Mouse (Mus musculus) spleen, adult 2 months (tissue): ENCODE measurements around the gene Osbpl3. TPM values are rescaled to one million over a fixed set of nuclear protein-coding genes. Genes with fewer than 3 reads are reported as not detected.

Experiments
- DNase-seq, 2 experiments: peaks; one replicate each; pipeline versions ENCODE4 v3.0.0 to v3.0.0-alpha.2; 2012 to 2021; ENCODE audit warnings: low spot score in 2 of 2, low read depth in 1 of 2
- H3K27ac ChIP-seq: fragments of 200-500 bp; 2 replicates; pipeline ENCODE4 v1.5.1; 2012; ENCODE audit warnings: low read length, inconsistent platforms; ENCODE audit not compliant: insufficient read depth
- H3K27me3 ChIP-seq: fragments of 200-500 bp; 2 replicates; pipeline ENCODE4 v1.6.1; 2012; ENCODE audit warnings: mild to moderate bottlenecking, moderate library complexity, low read length, inconsistent platforms; ENCODE audit not compliant: control insufficient read depth, insufficient read depth
- H3K36me3 ChIP-seq: fragments of 200-500 bp; 2 replicates; pipeline ENCODE4 v1.6.1; 2012; ENCODE audit warnings: mild to moderate bottlenecking, low read length, inconsistent platforms; ENCODE audit not compliant: control insufficient read depth, insufficient read depth
- H3K4me1 ChIP-seq: fragments of 200-500 bp; 2 replicates; pipeline ENCODE4 v1.6.1; 2011; ENCODE audit warnings: inconsistent platforms; ENCODE audit not compliant: control insufficient read depth, insufficient read depth, insufficient read length
- H3K4me3 ChIP-seq: fragments of 200-500 bp; 2 replicates; pipeline ENCODE4 v1.5.1; 2011; ENCODE audit warnings: mild to moderate bottlenecking, inconsistent platforms; ENCODE audit not compliant: insufficient read depth, insufficient read length; ENCODE audit errors: extremely low read depth
- CTCF ChIP-seq: fragments of 200-500 bp; IDR thresholded peaks from 2 replicates; pipeline ENCODE4 v1.5.1; 2011; ENCODE audit warnings: mild to moderate bottlenecking, inconsistent platforms; ENCODE audit not compliant: insufficient read depth, insufficient read length, insufficient replicate concordance; ENCODE audit errors: extremely low read depth
- POLR2A ChIP-seq: fragments of 200-500 bp; IDR thresholded peaks from 2 replicates; pipeline ENCODE4 v1.6.1; 2011; ENCODE audit warnings: low read depth, low read length, inconsistent platforms
- WGBS: fragments of 180-500 bp; shearing (Covaris S2); methylation state at CpG from one replicate; pipeline ENCODE4 v1.1.7; 2018; 5-methylcytosine and 5-hydroxymethylcytosine counted together
- polyA plus RNA-seq: library from polyadenylated mRNA; depleted of rRNA; stranded (reverse); fragments of >200 nt; gene quantifications from 2 replicates; pipeline ENCODE4 v1.2.3, GENCODE M21; 2012

Gene Osbpl3
- polyA plus RNA-seq, 1 experiment: 2.8 TPM

DNA sequence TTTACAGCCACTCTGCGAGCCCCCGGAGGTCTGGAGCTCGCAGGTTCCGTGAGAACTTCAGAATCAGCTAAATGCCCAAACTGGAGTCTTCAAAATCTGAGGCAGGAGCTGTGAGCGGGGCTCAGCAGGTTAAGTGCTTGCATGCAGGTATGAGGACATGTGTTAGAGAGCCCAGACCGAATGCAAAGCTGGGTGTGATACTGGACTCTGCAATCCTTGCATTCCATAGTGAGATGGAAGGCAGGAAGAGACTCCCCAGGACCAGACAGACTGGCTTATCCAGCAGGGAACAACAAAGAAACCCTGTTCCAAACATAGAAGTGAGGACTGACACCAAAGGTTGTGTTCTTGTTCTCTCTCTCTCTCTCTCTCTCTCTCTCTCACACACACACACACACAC is 118.6 kb downstream of the Osbpl3 start:
- Histone ChIP-seq H3K27ac (no peak overlapping the region), H3K4me1 (no peaks in the 10 kb centered on the region), H3K4me3 (no peak overlapping the region), H3K27me3 (no peaks in the 10 kb centered on the region), H3K36me3 (no peaks in the 10 kb centered on the region)
- 93% methylated on average over 6 of the region's 6 CpGs for WGBS
- no peak for DNase-seq
- TF ChIP-seq POLR2A: no peak
- no peak for TF ChIP-seq CTCF

DNA sequence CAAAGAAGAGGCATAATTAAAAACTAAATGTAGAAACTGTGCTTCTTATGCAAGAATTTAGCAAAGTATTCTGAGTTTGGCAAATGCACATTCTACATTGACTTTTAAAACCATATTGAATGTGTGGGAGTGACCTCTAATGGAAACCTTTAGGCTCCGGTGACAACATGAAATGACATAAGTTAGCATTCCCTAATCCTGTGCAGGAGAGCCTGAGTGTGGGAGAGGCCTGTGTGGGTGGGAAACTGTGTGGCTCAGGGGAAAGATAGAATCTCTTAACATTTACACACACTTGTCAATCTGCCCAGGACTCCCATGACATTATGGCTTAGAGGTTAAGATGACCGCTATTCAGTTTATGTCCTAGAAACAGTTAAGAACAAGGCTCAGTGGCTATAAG is 119.6 kb downstream of the Osbpl3 start:
- Histone ChIP-seq H3K36me3 (no peaks in the 10 kb centered on the region), H3K27ac (no peak overlapping the region), H3K4me1 (no peaks in the 10 kb centered on the region), H3K4me3 (no peak overlapping the region), H3K27me3 (no peaks in the 10 kb centered on the region)
- TF ChIP-seq POLR2A (no peak), CTCF (no peak)
- 93% methylated on average over 2 of the region's 2 CpGs for WGBS
- DNase-seq: no peak

DNA sequence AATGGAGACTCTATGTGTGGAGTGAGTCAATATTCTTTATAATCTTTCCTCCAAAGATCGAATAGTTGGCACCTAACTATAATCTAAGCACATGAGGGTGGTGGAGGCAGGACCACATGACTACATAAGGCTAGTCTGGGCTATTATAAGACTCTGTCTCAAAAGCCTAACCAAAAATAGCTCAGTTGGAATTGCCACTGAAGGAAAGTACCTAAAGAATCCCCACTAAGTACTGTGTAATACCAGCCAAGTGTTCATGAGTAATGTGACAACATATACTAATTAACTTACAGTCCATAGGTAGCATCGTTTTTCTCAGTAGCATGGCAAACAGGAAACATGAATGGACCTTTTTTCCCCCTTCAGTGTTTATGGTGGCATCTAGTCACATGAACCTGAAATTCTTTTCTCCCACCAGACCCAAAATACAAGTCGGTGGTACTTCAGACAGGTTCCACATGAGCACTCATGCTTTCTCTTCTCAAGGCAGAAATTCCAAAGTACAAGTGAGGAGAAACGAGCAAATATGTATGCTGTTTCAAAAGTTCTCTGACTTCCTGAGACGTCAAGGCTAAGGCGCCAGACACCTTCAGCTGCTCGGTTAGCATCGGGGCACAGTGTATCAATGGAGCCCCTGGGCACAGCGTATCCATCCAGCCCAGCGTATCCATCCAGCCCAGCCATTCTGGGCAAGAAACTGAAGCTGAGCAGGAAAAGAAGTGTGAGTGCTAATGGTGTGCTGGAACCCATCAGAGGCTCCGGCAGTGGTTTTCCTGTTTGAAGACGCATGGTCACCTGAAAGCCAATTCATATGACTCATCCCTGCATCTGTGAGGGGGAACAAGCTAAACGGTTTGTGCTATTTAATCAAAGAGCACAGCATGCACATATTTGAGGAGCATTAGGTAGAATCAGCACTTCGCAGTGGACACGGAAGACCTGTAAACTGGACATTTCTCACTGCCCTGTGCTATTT is 120.9 kb downstream of the Osbpl3 start:
- H3K27ac ChIP-seq: no peak overlapping the region
- no peak for DNase-seq

DNA sequence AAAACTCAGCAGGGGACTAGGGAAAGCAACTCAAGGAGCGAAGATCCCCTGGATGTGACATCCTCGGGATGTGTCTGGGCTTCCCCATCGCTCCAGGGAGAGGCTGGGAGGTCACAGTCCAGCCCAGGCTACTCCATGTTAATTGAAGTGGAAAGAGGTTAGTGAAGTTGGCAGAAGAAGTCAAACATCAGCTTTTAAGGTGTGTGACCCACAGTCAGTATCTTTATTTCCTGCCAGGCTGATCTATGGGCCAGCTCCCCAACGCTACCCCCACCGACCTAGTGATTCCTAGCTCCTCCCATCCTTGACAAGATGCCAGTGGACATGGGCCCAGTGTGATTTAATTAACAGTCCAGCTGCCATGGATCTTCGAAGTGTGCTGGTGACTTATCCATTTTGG is 122.7 kb downstream of the Osbpl3 start:
- Histone ChIP-seq H3K4me1 (no peaks in the 10 kb centered on the region), H3K27ac (no peak overlapping the region), H3K4me3 (no peak overlapping the region), H3K27me3 (no peaks in the 10 kb centered on the region), H3K36me3 (no peaks in the 10 kb centered on the region)
- 92% methylated on average over 6 of the region's 6 CpGs for WGBS
- no peak for DNase-seq
- TF ChIP-seq CTCF (no peak), POLR2A (no peak)

More for the DNA sequence above, 120.9 kb downstream of the Osbpl3 start:
- Histone ChIP-seq H3K4me3 (no peak overlapping the region), H3K27me3 (no peaks in the 10 kb centered on the region), H3K4me1 (no peaks in the 10 kb centered on the region), H3K36me3 (no peaks in the 10 kb centered on the region)
- TF ChIP-seq POLR2A (no peak), CTCF (no peak)
- 77% methylated on average over 15 of the region's 15 CpGs for WGBS

DNA sequence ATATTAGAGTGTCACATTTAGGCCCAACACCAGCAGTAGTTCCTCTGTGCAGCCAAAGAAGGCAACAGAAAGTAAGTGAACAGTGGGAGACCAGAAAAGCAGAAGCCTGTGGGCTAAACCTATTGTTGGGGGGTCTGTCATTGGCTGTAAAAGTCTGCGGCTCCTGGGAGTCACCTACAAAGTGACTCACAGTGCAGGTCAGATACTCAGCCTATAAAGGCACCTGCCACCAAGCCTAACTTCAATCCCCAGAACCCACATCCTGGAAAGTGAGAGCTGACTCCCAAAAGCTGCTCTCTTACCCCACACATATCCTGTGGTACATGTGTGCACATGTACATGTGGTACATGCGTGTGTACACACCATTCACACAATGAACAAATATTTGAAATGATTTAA is 124.5 kb downstream of the Osbpl3 start:
- no peak for TF ChIP-seq POLR2A
- no peak for DNase-seq
- Histone ChIP-seq H3K4me3 (no peak overlapping the region), H3K27ac (no peak overlapping the region), H3K4me1 (no peaks in the 10 kb centered on the region), H3K27me3 (no peaks in the 10 kb centered on the region), H3K36me3 (no peaks in the 10 kb centered on the region)
- 78% methylated on average over 2 of the region's 2 CpGs for WGBS

DNA sequence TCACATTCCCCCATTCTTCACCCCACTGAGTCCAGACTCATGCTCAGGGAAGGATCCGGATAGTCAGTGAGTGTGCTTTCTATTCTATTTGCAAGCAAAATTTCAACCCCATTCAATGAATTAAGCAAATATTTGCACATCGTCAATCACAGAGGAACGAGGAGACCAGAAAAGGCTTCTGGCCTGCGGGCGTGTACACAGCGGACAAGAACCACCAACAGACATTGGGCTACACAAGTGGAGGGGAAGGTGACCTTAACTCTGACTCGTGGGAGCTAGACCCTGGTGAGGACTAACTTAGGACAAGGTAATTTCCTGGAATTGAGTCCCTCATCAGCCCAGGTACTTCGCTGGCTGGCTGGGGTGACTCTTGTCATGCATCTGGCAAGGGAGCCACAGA is 126.6 kb downstream of the Osbpl3 start:
- TF ChIP-seq CTCF (no peak), POLR2A (no peak)
- no peaks in the 10 kb centered on the region for H3K27me3 ChIP-seq
- WGBS: 93% methylated on average over 8 of the region's 8 CpGs
- H3K4me1 ChIP-seq: no peaks in the 10 kb centered on the region
- H3K4me3 ChIP-seq: no peak overlapping the region
- H3K36me3 ChIP-seq: no peaks in the 10 kb centered on the region
- DNase-seq: no peak
- no peak overlapping the region for H3K27ac ChIP-seq

DNA sequence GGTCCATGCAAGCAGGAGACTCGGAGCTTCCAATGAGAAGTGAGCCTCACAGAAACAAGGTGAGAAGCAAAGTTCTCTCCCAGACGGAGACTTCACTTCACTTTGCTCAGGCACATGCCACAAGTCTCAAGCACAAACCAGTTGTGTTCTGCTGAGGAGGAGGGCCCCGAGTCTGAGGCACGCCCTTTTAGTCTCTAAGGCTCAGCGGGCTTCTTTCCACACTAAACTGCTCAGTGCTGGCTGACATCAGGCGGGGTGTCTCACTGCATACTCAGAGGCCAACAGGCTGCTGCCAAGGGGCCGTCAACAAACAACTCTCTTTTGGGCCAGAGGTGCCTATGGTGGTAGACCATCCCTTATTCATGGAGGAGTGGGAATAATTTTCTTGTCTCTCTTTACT is 127.1 kb downstream of the Osbpl3 start:
- Histone ChIP-seq H3K27me3 (no peaks in the 10 kb centered on the region), H3K27ac (no peak overlapping the region), H3K36me3 (no peaks in the 10 kb centered on the region), H3K4me1 (no peaks in the 10 kb centered on the region), H3K4me3 (no peak overlapping the region)
- WGBS: 86% methylated on average over 7 of the region's 7 CpGs
- no peak for DNase-seq
- TF ChIP-seq CTCF: no peak
- no peak for TF ChIP-seq POLR2A
